13 mouse cellular contexts compared by ENCODE assay signal in genomic region chr7:111737426-111737825, GRCm38 (mm10). TPM values are rescaled to one million over a fixed set of nuclear protein-coding genes. Genes with fewer than 3 reads are reported as not detected.
DNase-seq lines count a peak whose midpoint lies in the region; ATAC-seq and TF ChIP-seq lines count a peak whose summit lies in the region.
"Had no signal": no experiment of that assay in that cellular context is flagged by ENCODE, and none has a peak within 500 bp of the region (broad histone marks: within the 10 kb centered on the region; RNA-seq: fewer than 3 reads in every experiment).

No protein-coding gene starts in this region.

- H3K27me3 ChIP-seq in hindbrain, postnatal 0 days (ENCODE audit: insufficient read depth, low read length): no peaks in the 10 kb centered on the region
- no peaks in the 10 kb centered on the region for H3K27me3 ChIP-seq in hindbrain, embryonic 14.5 days (ENCODE audit: control insufficient read depth, insufficient read depth, low read length)
- H3K27me3 ChIP-seq: kidney, embryonic 15.5 days had no signal

- H3K4me3 ChIP-seq in hindbrain, postnatal 0 days (ENCODE audit: low read length): no peak overlapping the region
- no peak overlapping the region for H3K4me3 ChIP-seq in hindbrain, embryonic 14.5 days (replicated peaks; ENCODE audit: low read length)
- H3K4me3 ChIP-seq: kidney, embryonic 15.5 days had no signal

- 0 out of 2 replicates have a peak, but pooled peaks cover 8% of the 10 kb centered on the region for H3K4me1 ChIP-seq in hindbrain, postnatal 0 days (ENCODE audit: insufficient read depth, low read length)
- H3K4me1 ChIP-seq in hindbrain, embryonic 14.5 days (replicated peaks; ENCODE audit: control insufficient read depth, insufficient read depth, low read length): peaks cover 16% of the 10 kb centered on the region

- no peaks in the 10 kb centered on the region for H3K36me3 ChIP-seq in hindbrain, postnatal 0 days (ENCODE audit: insufficient read depth, low read length)
- no peaks in the 10 kb centered on the region for H3K36me3 ChIP-seq in hindbrain, embryonic 14.5 days (replicated peaks; ENCODE audit: control insufficient read depth, insufficient read depth)
- H3K36me3 ChIP-seq: kidney, embryonic 15.5 days had no signal

- WGBS in hindbrain, postnatal 0 days: 43% methylated on average over 7 of the region's 7 CpGs
- WGBS in hindbrain, embryonic 14.5 days: 47% methylated on average over 7 of the region's 7 CpGs

- TF ChIP-seq CTCF in hindbrain, postnatal 0 days (IDR thresholded peaks at IDR 0.05; ENCODE audit: low read depth): no peak

- H3K27ac ChIP-seq in hindbrain, postnatal 0 days: no peak overlapping the region
- no peak overlapping the region for H3K27ac ChIP-seq in hindbrain, embryonic 14.5 days
- H3K27ac ChIP-seq: kidney, embryonic 15.5 days; macrophage had no signal

- no peak overlapping the region for H3K9ac ChIP-seq in hindbrain, postnatal 0 days (replicated peaks; ENCODE audit: low read length)
- H3K9ac ChIP-seq in hindbrain, embryonic 14.5 days: no peak overlapping the region
- H3K9ac ChIP-seq: kidney, embryonic 15.5 days had no signal

- H3K4me2 ChIP-seq in hindbrain, postnatal 0 days (ENCODE audit: low read depth, low read length): no peak overlapping the region
- H3K4me2 ChIP-seq in hindbrain, embryonic 14.5 days (replicated peaks): no peak overlapping the region
- H3K4me2 ChIP-seq: kidney, embryonic 15.5 days had no signal

- 0 out of 2 replicates have a peak, but pooled peaks have one; percentile 30 for ATAC-seq in hindbrain, postnatal 0 days
- ATAC-seq in hindbrain, embryonic 14.5 days (ENCODE audit: low FRiP score): no peak
- ATAC-seq: hindbrain, embryonic 16.5 days had no signal

- DNase-seq in cerebellum, postnatal 10 days: peak; percentile 67 to 76
- no peak for DNase-seq in cerebellum, adult 18-20 months
- peak; percentile 44 for DNase-seq in hindbrain, postnatal 0 days (ENCODE audit: low spot score)
- no peak for DNase-seq in hindbrain, embryonic 14.5 days (ENCODE audit: low spot score)
- peak; percentile 56 for DNase-seq in retina, postnatal 1 day
- no peak for DNase-seq in retina, embryonic 14.5 days (ENCODE audit: low spot score)
- DNase-seq in B cell, adult 2 months: no peak
- DNase-seq: gastrocnemius, postnatal 25 days; liver; midbrain, embryonic 14.5 days had no signal

- no peaks in the 10 kb centered on the region for H3K9me3 ChIP-seq in hindbrain, postnatal 0 days (ENCODE audit: low read length)
- H3K9me3 ChIP-seq in hindbrain, embryonic 14.5 days (ENCODE audit: control insufficient read depth, low read length): no peaks in the 10 kb centered on the region
- H3K9me3 ChIP-seq: kidney, embryonic 15.5 days had no signal

RNA-seq across cellular contexts. Expression of gene Galnt18, which starts 42.4 kb away (rescaled TPM):
- total RNA-seq in hindbrain, postnatal 0 days (2014; rRNA removed): 19.0 and 22.7 TPM in 2 replicates
- 15.3 and 15.8 TPM in 2 replicates for polyA plus RNA-seq in hindbrain, postnatal 0 days (2015; fragmentation: Nextera tagmentation; extraction: Ambion mirVana)
- polyA plus RNA-seq in hindbrain, embryonic 14.5 days (2014; fragmentation: Nextera tagmentation; extraction: Ambion mirVana): 10.9 and 14.2 TPM in 2 replicates
- polyA plus RNA-seq: macrophage had no signal

Comparison
In these comparisons a context has a peak if more than half of its experiments do, and no peak if none do; other contexts are left out.
1. DNase-seq: peak in cerebellum, postnatal 10 days (2 of 2), hindbrain, postnatal 0 days (single experiment) and retina, postnatal 1 day (single experiment); none in cerebellum, adult 18-20 months (0 of 2), hindbrain, embryonic 14.5 days (single experiment), retina, embryonic 14.5 days (single experiment) and B cell, adult 2 months (0 of 2).